Mouse (Mus musculus) mouse embryonic stem cell (cell line): Measurements from ENCODE around the gene AU040320.

Source experiments
- in situ Hi-C, 2 experiments: fragments of 300-500 bp; cut with MboI; formaldehyde crosslinking; loops; 1 replicate in 1 of 2; 3 replicates in 1 of 2; pipeline ENCODE4 v1.14.3; 2019 to 2020; ENCODE audit warnings: low sequenced_read_pairs in 2 of 2, low pct_unique_long_range_greater_than_20kb in 1 of 2, mixed read lengths in 1 of 2; ENCODE audit not compliant: unreplicated experiment in 1 of 2

AU040320 gene

DNA sequence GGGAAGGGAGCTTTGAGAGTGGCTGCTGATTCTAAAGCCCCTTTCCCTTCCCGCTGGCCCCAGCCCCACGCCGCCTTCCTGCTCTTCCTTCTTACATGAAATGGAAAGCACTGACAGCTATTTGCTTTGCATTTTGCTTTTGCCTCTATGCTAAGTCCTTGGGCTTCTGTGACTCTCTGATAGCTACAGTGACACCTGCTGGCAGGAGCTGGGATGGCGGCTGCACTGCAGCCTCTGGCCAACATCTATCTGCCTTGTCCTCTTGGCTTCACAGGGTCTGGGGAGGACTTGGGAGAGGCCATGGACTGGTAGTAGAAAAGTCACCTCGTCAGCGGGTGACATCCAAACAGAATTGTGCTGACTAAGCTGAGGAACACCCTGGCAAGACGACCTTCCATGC is 86.5 kb downstream of the AU040320 start:
- in situ Hi-C loops = loop anchor here in 1 of 2 experiments (10.0 kb wide), 1 partner anchor 175 kb away; no protein-coding TSS in a partner anchor

GRCm38 (mm10) chr4:126840996-126841560 is 87.7 kb downstream of the AU040320 start:
- in situ Hi-C loops = no loop called here

- in situ Hi-C loops = no loop called here
Observed at GRCm38 (mm10) chr4:126842911-126843310, 89.6 kb downstream of the AU040320 start.

DNA sequence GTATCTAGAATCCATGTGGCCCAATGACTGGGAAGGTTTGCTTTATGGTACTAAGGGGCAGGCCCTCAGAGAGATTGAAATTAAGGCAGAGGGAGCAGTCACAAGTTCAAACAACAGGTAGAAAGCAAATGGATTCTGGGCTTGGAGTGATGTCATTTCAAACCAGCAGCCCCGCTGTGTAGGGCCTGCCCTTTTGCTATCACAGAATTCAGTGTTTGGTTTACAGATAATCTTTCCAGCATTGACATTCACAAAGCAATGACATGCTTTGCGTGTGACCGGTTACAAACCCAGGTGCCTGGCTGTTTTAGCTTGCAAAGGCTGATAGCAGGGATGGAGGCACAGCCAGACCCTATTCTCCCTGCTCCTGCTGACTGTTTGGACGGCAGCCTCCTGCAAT is 92.3 kb downstream of the AU040320 start:
- in situ Hi-C loops = no loop called here

GRCm38 (mm10) chr4:126846971-126847370 is 93.6 kb downstream of the AU040320 start:
- in situ Hi-C loops = no loop called here

DNA sequence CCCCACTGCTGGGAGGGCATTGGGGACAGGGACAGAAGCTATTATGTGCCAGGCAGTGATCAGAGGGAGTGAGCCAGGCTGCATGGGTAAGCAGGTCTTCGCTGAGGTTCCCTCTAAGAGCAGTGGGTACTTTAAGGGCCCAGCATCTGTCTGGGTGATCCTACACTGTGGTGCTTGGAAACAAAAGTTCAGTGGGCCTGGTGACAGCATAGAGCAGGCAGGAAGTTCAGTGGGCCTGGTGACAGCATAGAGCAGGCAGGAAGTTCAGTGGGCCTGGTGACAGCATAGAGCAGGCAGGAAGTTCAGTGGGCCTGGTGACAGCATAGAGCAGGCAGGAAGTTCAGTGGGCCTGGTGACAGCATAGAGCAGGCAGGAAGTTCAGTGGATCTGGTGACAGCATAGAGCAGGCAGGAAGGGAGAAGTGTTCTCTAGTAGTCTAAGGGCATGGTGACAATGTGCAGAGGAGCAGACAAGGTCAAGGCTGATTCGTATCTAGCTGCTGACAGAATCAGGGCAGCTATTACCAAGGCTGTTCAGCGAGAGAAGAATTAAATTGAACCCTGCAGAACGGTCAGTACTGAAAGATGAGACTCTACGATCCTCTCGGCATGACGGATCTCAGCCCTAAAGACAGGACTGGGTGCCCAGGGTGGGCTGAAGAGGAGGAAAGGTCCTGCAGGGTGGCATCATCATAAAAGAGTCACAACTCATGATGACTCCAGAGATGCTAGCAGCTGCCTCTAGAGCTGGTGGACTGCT is 96.9 kb downstream of the AU040320 start:
- in situ Hi-C loops = no loop called here

- in situ Hi-C loops = no loop called here
Observed at GRCm38 (mm10) chr4:126850778-126851080, 97.4 kb downstream of the AU040320 start.

GRCm38 (mm10) chr4:126852971-126853370 is 99.6 kb downstream of the AU040320 start:
- in situ Hi-C loops = no loop called here

- in situ Hi-C loops = no loop called here
Observed at GRCm38 (mm10) chr4:126860268-126860986, 107.1 kb downstream of the AU040320 start.

GRCm38 (mm10) chr4:126861514-126862266 is 108.3 kb downstream of the AU040320 start:
- in situ Hi-C loops = no loop called here

GRCm38 (mm10) chr4:126868699-126869098 is 115.4 kb downstream of the AU040320 start:
- in situ Hi-C loops = no loop called here

DNA sequence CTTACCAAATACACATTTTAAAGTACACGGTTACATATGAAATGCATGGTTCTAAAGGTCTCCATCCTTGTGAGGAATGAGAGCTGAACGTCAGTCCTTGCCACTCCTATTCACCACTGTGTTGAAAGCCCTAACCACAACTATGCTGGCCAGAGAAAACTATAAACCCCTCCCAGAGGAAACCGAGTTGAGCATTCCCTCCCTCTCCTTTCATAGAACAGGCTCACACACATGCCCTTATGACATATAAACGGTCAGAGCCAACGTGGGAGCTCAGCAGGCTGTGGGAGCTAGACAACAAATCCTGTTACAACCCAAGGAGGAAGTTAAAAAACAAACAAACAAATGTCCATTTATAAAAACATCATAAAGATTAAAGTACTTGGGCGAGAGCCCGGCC is 119.4 kb downstream of the AU040320 start:
- in situ Hi-C loops = no loop called here

- in situ Hi-C loops = no loop called here
Observed at GRCm38 (mm10) chr4:126879560-126880275, 126.4 kb downstream of the AU040320 start.

DNA sequence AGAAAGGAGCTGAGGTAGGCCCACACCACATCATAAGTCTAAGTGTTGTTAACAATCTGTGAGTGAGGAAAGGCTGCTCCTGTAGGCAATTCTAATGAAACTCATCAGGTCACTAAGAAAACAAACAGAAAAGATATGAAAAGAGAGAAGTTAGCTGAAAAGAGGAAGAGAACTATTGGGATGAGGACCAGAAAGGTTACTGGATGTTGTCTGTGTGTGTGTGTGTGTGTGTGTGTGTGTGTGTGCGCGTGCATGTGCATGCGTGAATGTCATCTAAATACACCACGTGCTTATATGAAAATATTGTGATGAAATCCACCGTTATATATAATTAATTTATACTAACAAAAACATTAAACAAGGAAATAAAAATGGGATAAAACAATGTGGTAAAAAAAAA is 130.3 kb downstream of the AU040320 start:
- in situ Hi-C loops = no loop called here

DNA sequence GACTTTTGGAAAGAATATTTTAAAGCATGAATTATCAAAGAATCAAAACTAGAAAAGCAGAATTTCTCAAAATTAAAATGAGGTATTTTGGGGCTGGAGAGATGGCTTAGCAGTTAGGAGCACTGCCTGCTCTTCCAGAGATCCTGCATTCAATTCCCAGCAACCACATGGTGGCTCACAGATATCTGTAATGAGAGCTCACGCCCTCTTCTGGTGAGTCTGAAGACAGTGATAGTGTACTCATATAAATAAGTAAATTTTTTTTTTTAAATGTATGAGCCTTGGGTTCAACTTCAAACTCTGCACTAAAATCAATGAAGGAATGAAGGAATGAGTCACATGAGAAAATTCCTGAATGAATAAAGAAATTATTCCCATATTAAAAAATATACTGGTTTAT is 132.6 kb downstream of the AU040320 start:
- in situ Hi-C loops = no loop called here

DNA sequence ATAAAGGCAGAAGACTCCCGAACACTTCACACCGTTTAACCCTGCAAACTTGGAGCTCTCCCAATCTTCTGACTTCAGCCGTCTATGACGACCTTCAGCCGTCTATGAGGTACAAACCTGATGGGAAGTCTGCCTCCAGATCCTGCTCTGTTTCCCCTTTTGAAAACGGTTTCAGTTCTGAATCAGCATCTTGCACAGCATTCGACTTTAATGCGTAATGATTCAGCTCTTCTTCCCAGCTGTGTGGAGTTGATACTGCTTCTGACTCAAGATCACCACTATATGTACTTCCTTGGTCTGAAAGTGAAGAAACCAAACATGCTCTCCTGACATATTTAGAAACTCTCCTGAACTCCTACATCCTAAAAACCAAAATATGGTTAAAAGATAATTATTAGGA is 136.5 kb downstream of the AU040320 start:
- in situ Hi-C loops = no loop called here
